Mouse (Mus musculus): ENCODE measurements around the gene Pcx.

DNA sequence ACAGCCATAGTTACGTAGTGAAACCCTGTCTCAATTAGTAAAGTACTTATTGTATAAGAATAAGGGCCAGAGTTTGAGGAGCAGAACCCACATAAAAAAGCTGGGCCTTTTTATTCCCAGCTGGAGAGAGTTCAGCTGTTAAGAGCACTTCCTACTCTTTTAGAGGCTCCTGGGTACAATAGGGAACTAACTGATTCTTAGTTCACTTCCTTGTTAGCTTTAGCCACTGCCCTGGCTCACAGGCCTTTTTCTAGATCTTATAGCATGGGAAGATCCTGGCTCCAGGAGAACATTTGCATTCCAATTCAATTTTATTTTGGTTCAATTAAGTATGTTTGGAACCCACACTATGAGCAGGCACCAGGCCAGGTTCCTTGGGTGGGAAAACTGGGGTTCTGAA is 61.4 kb downstream of the Pcx start:
- no peak for TF ChIP-seq CTCF (IDR thresholded peaks at IDR 0.05)
- no peak for TF ChIP-seq EP300 (IDR thresholded peaks at IDR 0.05; ENCODE audit: insufficient read depth, low read depth, low read length)
- no peak for TF ChIP-seq POLR2A (IDR thresholded peaks at IDR 0.05; ENCODE audit: insufficient read depth, low read depth, low read length)

Data from heart, adult 2 months (tissue).